Mouse (Mus musculus) testis, adult 2 months (tissue): ENCODE measurements around the gene Tex26. TPM values are rescaled to one million over a fixed set of nuclear protein-coding genes. Genes with fewer than 3 reads are reported as not detected.
A peak's percentile ranks its signal among the peaks of the same experiment; 100 is the strongest.

ENCODE experiments used
- H3K27ac ChIP-seq: fragments of 200-500 bp; 2 replicates; pipeline ENCODE4 v1.5.1; 2012; ENCODE audit warnings: low read depth, low read length; ENCODE audit not compliant: control insufficient read depth, insufficient read depth
- H3K27me3 ChIP-seq: fragments of 200-500 bp; 2 replicates; pipeline ENCODE4 v1.6.1; 2012; ENCODE audit warnings: mild to moderate bottlenecking, low read length, moderate library complexity; ENCODE audit not compliant: control insufficient read depth, insufficient read depth
- H3K36me3 ChIP-seq: fragments of 200-500 bp; 2 replicates; pipeline ENCODE4 v1.6.1; 2012; ENCODE audit warnings: mild to moderate bottlenecking, low read length; ENCODE audit not compliant: control insufficient read depth, insufficient read depth
- H3K4me1 ChIP-seq: fragments of 200-500 bp; 2 replicates; pipeline ENCODE4 v1.6.1; 2012; ENCODE audit warnings: low read length; ENCODE audit not compliant: control insufficient read depth, insufficient read depth
- H3K4me3 ChIP-seq: fragments of 200-500 bp; 2 replicates; pipeline ENCODE4 v1.5.1; 2012; ENCODE audit warnings: low read depth, mild to moderate bottlenecking, low read length, moderate library complexity, mixed read lengths; ENCODE audit not compliant: control insufficient read depth
- CTCF ChIP-seq: fragments of 200-500 bp; IDR thresholded peaks from 2 replicates; pipeline ENCODE4 v1.5.1; 2012; ENCODE audit warnings: low read depth, mild to moderate bottlenecking, inconsistent platforms, low read length, moderate library complexity; ENCODE audit not compliant: control insufficient read depth, insufficient read depth, insufficient replicate concordance
- POLR2A ChIP-seq: fragments of 200-500 bp; IDR thresholded peaks from 2 replicates; pipeline ENCODE4 v1.6.1; 2012; ENCODE audit warnings: low read depth, mild to moderate bottlenecking, inconsistent platforms, low read length, moderate library complexity; ENCODE audit not compliant: control insufficient read depth
- polyA plus RNA-seq: library from polyadenylated mRNA; depleted of rRNA; stranded (reverse); fragments of >200 nt; gene quantifications from 2 replicates; pipeline ENCODE4 v1.2.3, GENCODE M21; 2012

The Tex26 gene
- polyA plus RNA-seq, 1 experiment = 35.9 TPM

DNA sequence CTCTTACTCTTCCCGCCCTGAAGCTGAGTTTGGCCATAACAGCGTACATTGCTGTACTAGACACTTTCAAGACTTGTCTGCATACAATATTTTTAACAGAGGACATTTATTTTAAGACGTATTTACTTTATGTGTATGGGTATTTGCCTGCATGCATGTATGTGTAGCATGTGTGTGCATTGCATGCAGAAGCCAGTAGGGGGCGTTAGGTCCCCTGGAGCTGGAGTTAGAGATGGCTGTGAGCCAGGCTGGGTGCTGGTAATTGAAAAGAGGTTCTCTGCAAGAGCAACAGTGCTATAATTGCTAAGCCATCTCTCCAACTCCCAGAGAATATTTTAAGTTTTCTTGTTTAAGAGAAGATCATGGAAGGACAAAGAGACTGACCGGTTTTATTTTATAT, 34.8 kb upstream of the Tex26 start:
- H3K27me3 ChIP-seq = no peaks in the 10 kb centered on the region
- no peak overlapping the region for H3K27ac ChIP-seq
- no peaks in the 10 kb centered on the region for H3K36me3 ChIP-seq
- TF ChIP-seq POLR2A (no peak), CTCF (peak; percentile 52; the same call in 1 of the 2 replicates)
- peaks cover 2% of the 10 kb centered on the region for H3K4me1 ChIP-seq
- no peak overlapping the region for H3K4me3 ChIP-seq

DNA sequence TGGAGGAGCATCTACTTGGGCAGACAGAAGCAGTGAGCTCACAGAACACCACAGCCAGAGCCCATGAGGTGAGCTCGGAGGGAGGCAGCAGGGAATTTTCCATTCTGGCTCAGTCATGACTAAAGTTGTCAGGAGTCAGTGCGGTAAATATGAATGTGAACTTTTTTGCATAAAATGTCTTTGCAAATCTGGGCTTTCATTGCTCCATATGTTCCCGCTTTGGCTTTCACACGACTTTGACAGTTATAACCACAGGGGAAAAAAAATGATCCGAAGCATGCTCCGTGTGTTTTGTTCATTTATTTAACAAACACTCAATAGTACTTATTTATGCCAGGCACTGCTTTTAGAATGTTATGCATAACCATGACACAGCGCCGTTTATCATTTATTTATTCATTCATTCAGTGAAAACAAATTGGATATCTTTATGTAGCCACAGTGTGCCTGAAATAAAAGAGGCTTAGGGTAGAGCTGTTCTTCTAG, 32.6 kb upstream of the Tex26 start:
- peaks cover 8% of the 10 kb centered on the region for H3K4me1 ChIP-seq
- TF ChIP-seq CTCF (no peak), POLR2A (no peak)
- H3K27me3 ChIP-seq = no peaks in the 10 kb centered on the region
- H3K4me3 ChIP-seq = no peak overlapping the region
- H3K27ac ChIP-seq = no peak overlapping the region
- H3K36me3 ChIP-seq = no peaks in the 10 kb centered on the region

DNA sequence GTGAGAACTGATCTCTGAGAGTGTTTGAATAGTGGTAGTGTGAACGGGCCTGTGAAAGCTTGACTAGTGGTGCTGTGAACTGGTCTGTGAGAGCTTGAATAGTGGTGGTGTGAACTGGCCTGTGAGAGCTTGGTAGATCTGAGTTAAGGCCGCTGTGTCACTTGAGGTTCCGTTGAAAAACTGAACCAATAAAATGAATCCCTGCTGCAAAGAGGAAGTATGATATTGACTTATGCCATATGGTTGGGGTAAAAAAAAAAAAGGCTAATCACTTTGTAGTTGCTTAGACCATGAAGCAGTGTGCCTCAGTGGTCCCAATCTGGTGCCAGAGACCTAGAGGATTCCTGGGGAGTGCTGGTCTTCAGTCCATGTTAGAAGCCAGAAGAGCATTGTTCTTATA, 30.0 kb upstream of the Tex26 start:
- Histone ChIP-seq H3K4me1 (peaks cover 8% of the 10 kb centered on the region), H3K27ac (no peak overlapping the region), H3K4me3 (no peak overlapping the region), H3K27me3 (no peaks in the 10 kb centered on the region), H3K36me3 (no peaks in the 10 kb centered on the region)
- TF ChIP-seq POLR2A (no peak), CTCF (no peak)

DNA sequence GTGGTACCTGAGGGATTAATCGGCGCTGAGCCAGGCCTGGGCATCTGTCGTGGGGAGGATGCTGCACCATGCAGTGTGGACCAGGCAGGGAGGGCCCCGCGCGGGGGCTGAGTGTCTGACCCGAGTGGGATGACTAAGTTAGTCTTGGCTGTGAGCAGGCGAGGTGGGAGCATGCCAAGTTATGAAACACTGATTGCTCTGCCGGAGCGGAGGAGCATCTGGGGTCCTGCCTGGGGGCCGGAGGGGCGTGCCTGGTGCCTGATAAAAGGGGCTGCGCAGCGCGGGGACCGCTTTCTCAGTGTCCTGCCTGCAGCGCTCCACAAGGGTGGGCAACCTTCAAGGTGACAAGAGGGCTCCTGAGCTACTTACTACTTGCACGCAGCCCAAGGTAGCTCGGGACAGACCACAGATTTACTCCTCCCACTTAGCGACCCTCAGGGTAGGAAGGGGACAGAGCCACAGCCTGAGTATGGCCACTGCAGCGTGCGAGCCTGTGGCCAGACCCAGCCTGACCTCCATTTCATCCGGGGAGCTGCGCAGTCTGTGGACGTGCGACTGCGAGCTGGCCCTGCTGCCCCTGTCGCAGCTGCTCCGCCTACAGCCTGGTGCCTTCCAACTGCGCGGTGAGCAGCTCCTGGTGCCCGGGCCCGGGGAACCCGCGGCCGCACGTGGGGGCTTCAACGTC, 27.8 kb upstream of the Tex26 start, which contains the start of gene Medag:
Gene Medag, plus strand, starts transcription at position 241 of the 685 bp plus-strand sequence.
- Histone ChIP-seq H3K27me3 (no peaks in the 10 kb centered on the region), H3K4me1 (peaks cover 8% of the 10 kb centered on the region), H3K4me3 (peak within 1 kb of the TSS; percentile 33), H3K27ac (no peak within 1 kb of the TSS), H3K36me3 (no peaks in the 10 kb centered on the region)
- TF ChIP-seq POLR2A (0 out of 2 replicates have a peak, but pooled peaks have one; percentile 14), CTCF (no peak)

DNA sequence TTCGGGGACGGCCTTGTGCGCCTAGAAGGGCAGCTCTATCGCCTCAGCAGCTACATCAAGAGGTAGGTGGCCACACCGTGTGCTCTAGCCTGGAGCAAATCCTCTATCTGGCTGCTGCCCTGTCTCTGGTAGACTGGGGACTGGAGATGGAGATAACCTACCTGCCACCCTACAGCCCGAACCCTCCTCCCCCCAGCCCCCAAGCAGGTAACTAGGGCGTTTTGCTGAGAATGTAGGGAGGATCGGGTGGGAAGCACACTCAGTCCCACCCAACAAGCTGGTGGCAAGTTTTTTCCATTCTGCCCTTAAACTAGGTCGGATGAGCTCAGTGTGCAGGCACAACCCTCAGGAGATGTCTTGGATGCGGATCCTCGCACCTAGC, 27.3 kb upstream of the Tex26 start:
- Histone ChIP-seq H3K4me1 (peaks cover 8% of the 10 kb centered on the region), H3K27me3 (no peaks in the 10 kb centered on the region), H3K27ac (no peak overlapping the region), H3K4me3 (peak overlapping the region; percentile 33), H3K36me3 (no peaks in the 10 kb centered on the region)
- TF ChIP-seq POLR2A (no peak), CTCF (no peak)

DNA sequence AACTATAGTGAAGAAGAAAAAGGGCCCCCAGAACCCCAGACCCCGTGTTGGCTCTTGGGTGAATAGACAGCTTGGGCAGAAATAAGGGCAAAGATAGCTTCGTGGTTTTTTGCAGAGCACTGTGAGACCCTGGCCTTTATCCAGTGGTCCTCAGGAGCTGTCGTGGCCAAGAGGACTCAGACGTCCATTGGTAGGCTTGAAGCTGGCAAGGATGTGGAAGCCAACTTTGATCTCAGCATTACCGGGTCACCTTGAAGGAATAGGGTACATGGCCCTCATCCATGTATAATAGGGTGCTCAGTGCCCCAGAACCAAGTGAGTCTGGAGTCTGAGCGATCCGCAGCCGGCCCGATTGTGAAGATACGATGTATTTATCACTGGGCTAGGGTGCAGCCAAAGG, 26.8 kb upstream of the Tex26 start:
- no peak for TF ChIP-seq CTCF
- no peak for TF ChIP-seq POLR2A
- H3K27me3 ChIP-seq = no peaks in the 10 kb centered on the region
- no peak overlapping the region for H3K27ac ChIP-seq
- no peaks in the 10 kb centered on the region for H3K36me3 ChIP-seq
- H3K4me1 ChIP-seq = peaks cover 8% of the 10 kb centered on the region
- no peak overlapping the region for H3K4me3 ChIP-seq

DNA sequence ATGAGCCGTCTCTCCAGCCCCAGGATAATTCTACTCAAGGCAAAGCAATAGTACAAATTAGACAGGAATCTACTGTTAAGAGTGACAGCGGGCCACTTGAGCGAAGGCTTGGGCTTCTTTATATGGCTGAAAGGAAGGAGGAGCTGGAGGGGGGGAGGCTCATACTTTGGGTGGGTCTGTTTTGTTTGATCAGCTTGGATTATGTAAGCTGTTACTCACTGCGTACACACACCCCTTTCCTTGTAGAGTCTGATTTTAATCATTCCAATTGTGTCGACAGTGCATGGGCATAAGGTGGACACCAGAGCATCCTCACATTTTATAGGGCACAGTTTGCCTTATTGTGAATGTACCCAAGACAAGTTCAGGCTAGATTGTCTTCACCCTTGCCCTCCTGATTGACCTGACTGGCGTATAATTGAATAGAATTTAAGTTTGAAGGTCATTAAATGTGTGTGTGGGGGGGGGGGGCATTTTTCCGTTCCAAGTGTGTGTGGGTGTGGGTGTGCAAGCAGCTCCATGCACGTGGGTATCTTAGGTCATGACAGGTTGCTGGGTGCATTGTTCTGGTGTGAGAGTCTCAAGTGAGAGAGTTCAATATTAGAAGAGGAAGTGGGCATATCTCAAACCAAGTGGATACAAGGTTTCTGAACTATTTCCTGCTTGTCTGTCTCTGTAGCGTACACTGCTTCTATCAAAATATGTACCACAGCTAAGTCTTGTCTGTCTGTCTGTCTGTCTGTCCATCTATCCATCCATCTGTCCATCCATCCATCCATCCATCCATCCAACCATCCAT, 24.9 kb upstream of the Tex26 start:
- Histone ChIP-seq H3K27ac (no peak overlapping the region), H3K4me1 (peaks cover 8% of the 10 kb centered on the region), H3K36me3 (no peaks in the 10 kb centered on the region), H3K4me3 (no peak overlapping the region), H3K27me3 (no peaks in the 10 kb centered on the region)
- TF ChIP-seq CTCF = no peak
- TF ChIP-seq POLR2A = no peak

DNA sequence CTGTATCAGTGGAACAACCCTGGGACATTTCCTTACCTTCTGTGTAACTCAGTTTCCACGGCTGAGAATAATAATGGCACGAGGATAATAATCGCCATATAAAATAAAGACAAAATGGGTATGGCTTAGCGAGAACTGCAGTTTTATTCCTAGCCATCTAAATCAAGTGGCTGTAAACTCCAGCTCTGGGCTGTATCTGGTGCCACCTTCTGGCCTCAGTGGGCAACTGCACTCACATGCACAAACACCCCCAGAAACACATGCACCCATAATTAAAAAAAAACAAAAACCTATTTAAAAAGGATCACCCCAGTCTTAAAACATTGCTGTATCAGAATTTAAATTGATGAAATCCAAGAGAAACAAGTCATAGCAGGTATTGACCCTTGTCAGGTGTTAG, 22.1 kb upstream of the Tex26 start:
- Histone ChIP-seq H3K36me3 (no peaks in the 10 kb centered on the region), H3K4me3 (no peak overlapping the region), H3K4me1 (no peaks in the 10 kb centered on the region), H3K27ac (no peak overlapping the region), H3K27me3 (no peaks in the 10 kb centered on the region)
- TF ChIP-seq CTCF (peak; percentile 31; the same call in 1 of the 2 replicates), POLR2A (no peak)
